ENCODE assay signal across 23 mouse cellular contexts in genomic region chr4:141758874-141759542, GRCm38 (mm10). TPM values are rescaled to one million over a fixed set of nuclear protein-coding genes. Genes with fewer than 3 reads are reported as not detected.
DNase-seq lines count a peak whose midpoint lies in the region; ATAC-seq lines count a peak whose summit lies in the region.
"Had no signal": no experiment of that assay in that cellular context is flagged by ENCODE, and none has a peak within 500 bp of the region (broad histone marks: within the 10 kb centered on the region; RNA-seq: fewer than 3 reads in every experiment).

No protein-coding gene starts in this region.

- 51% methylated on average over 6 of the region's 6 CpGs for WGBS in liver, embryonic 11.5 days

- ATAC-seq in liver, embryonic 11.5 days (replicated peaks; ENCODE audit: low FRiP score), result peak; percentile 87
- ATAC-seq in megakaryocyte-erythroid progenitor cell, adult 5-6 weeks (replicated peaks; ENCODE audit: low FRiP score, low TSS enrichment, poor library complexity, severe bottlenecking), result peak; percentile 83
- ATAC-seq: CD4-positive, CD25-positive, alpha-beta regulatory T cell, adult 4 months; hindbrain, embryonic 16.5 days; lung, postnatal 0 days had no signal

- H3K36me3 ChIP-seq in liver, embryonic 11.5 days (ENCODE audit: control insufficient read depth, insufficient read depth, low read length), result peaks cover 12% of the 10 kb centered on the region; the same call in 1 of the 2 replicates

- no peaks in the 10 kb centered on the region for H3K27me3 ChIP-seq in liver, embryonic 11.5 days (replicated peaks; ENCODE audit: control insufficient read depth, insufficient read depth, low read length)
- H3K27me3 ChIP-seq: embryonic facial prominence, embryonic 13.5 days; limb, embryonic 13.5 days had no signal

- H3K9me3 ChIP-seq in liver, embryonic 11.5 days (ENCODE audit: control insufficient read depth, low read length), result no peaks in the 10 kb centered on the region
- H3K9me3 ChIP-seq: embryonic facial prominence, embryonic 13.5 days; forebrain, embryonic 10.5 days; limb, embryonic 13.5 days had no signal

- peak overlapping the region; percentile 47 for H3K9ac ChIP-seq in liver, embryonic 11.5 days (ENCODE audit: low read depth, low read length)
- H3K9ac ChIP-seq: embryonic facial prominence, embryonic 13.5 days; limb, embryonic 13.5 days had no signal

- peak; percentile 59 for DNase-seq in adrenal gland, adult 2 months
- no peak for DNase-seq in adrenal gland, adult 18-20 months (ENCODE audit: low spot score in 2 of 2)
- peak; percentile 25 for DNase-seq in ovary, adult 18-20 months (ENCODE audit: low spot score)
- DNase-seq in ovary, postnatal 14 days (ENCODE audit: low spot score), result no peak
- no peak for DNase-seq in liver, embryonic 11.5 days (ENCODE audit: low spot score)
- no peak for DNase-seq in cerebellum, postnatal 4 days (ENCODE audit: low spot score in 2 of 2)
- DNase-seq in thymus, adult 18-20 months, result no peak
- DNase-seq: adrenal gland, adult 8-10 months; cerebellum, adult 8-10 months; gastrocnemius, postnatal 25 days; heart, postnatal 4 days; kidney, adult 18-20 months; kidney, postnatal 10 days; spleen, adult 18-20 months; thymus, postnatal 14 days had no signal

- H3K27ac ChIP-seq in liver, embryonic 11.5 days (ENCODE audit: low read depth, low read length), result peak overlapping the region; percentile 78
- H3K27ac ChIP-seq: embryonic facial prominence, embryonic 13.5 days; forebrain, embryonic 10.5 days; limb, embryonic 13.5 days had no signal

- H3K4me2 ChIP-seq in liver, embryonic 11.5 days, result no peak overlapping the region
- H3K4me2 ChIP-seq: embryonic facial prominence, embryonic 13.5 days; limb, embryonic 13.5 days had no signal

- H3K4me3 ChIP-seq in liver, embryonic 11.5 days (ENCODE audit: low read depth, low read length), result no peak overlapping the region
- H3K4me3 ChIP-seq: embryonic facial prominence, embryonic 13.5 days; forebrain, embryonic 10.5 days; limb, embryonic 13.5 days had no signal

- peaks cover 20% of the 10 kb centered on the region for H3K4me1 ChIP-seq in liver, embryonic 11.5 days (replicated peaks; ENCODE audit: control insufficient read depth, insufficient read depth, low read length)
- H3K4me1 ChIP-seq: forebrain, embryonic 10.5 days; limb, embryonic 13.5 days had no signal

RNA-seq across cellular contexts. Expression of gene Agmat, which starts 12.5 kb away (rescaled TPM):
- 10 to 100 TPM; 25.7 to 59.4 TPM for total RNA-seq in adrenal gland, adult 2 months (2021)
- polyA plus RNA-seq in adrenal gland, adult 2 months (2012; rRNA removed), result 5.8 and 9.2 TPM in 2 replicates
- 10 to 100 TPM; 10.4 to 42.7 TPM for total RNA-seq in adrenal gland, adult 18-20 months (2021)
- polyA plus RNA-seq in liver, embryonic 11.5 days (2014; fragmentation: Nextera tagmentation; extraction: Ambion mirVana), result 16.0 and 18.0 TPM in 2 replicates
- total RNA-seq in megakaryocyte-erythroid progenitor cell, adult 5-6 weeks (2014; fragmentation: Nextera tagmentation), result 2.2 TPM in 1 of 2 replicates, not detected in the other
- not detected in 2 replicates for total RNA-seq in megakaryocyte-erythroid progenitor cell, adult 5-6 weeks (2017)
- polyA plus RNA-seq: CD4-positive, CD25-positive, alpha-beta regulatory T cell, adult 4 months; embryonic facial prominence, embryonic 13.5 days; forebrain, embryonic 10.5 days; neural tube, embryonic 14.5 days had no signal

RNA-seq across cellular contexts. Expression of gene Dnajc16, which starts 31.7 kb away (rescaled TPM):
- total RNA-seq in adrenal gland, adult 2 months (2021), result 10 to 100 TPM; 21.3 to 29.6 TPM
- 13.2 and 14.4 TPM in 2 replicates for polyA plus RNA-seq in adrenal gland, adult 2 months (2012; rRNA removed)
- total RNA-seq in adrenal gland, adult 18-20 months (2021), result 10 to 100 TPM; 18.5 to 25.8 TPM
- polyA plus RNA-seq in liver, embryonic 11.5 days (2014; fragmentation: Nextera tagmentation; extraction: Ambion mirVana), result 4.0 and 4.2 TPM in 2 replicates
- 10.7 and 11.4 TPM in 2 replicates for total RNA-seq in megakaryocyte-erythroid progenitor cell, adult 5-6 weeks (2014; fragmentation: Nextera tagmentation)
- 3.2 and 6.0 TPM in 2 replicates for total RNA-seq in megakaryocyte-erythroid progenitor cell, adult 5-6 weeks (2017)

RNA-seq across cellular contexts. Expression of gene Casp9, which starts 34.4 kb away (rescaled TPM):
- total RNA-seq in adrenal gland, adult 2 months (2021), result 10 to 100 TPM; 18.2 to 22.0 TPM
- 16.6 and 19.3 TPM in 2 replicates for polyA plus RNA-seq in adrenal gland, adult 2 months (2012; rRNA removed)
- 10 to 100 TPM; 13.1 to 16.1 TPM for total RNA-seq in adrenal gland, adult 18-20 months (2021)
- polyA plus RNA-seq in liver, embryonic 11.5 days (2014; fragmentation: Nextera tagmentation; extraction: Ambion mirVana), result 16.5 and 18.3 TPM in 2 replicates
- total RNA-seq in megakaryocyte-erythroid progenitor cell, adult 5-6 weeks (2014; fragmentation: Nextera tagmentation), result 16.5 and 17.0 TPM in 2 replicates
- total RNA-seq in megakaryocyte-erythroid progenitor cell, adult 5-6 weeks (2017), result 11.4 and 18.1 TPM in 2 replicates

RNA-seq across cellular contexts. Expression of gene Ddi2, which starts 35.8 kb away (rescaled TPM):
- total RNA-seq in adrenal gland, adult 2 months (2021), result 10 to 100 TPM; 38.5 to 78.4 TPM
- 16.8 and 22.1 TPM in 2 replicates for polyA plus RNA-seq in adrenal gland, adult 2 months (2012; rRNA removed)
- 10 to 100 TPM; 52.1 to 71.7 TPM for total RNA-seq in adrenal gland, adult 18-20 months (2021)
- polyA plus RNA-seq in liver, embryonic 11.5 days (2014; fragmentation: Nextera tagmentation; extraction: Ambion mirVana), result 29.3 and 31.4 TPM in 2 replicates
- 31.1 and 50.4 TPM in 2 replicates for total RNA-seq in megakaryocyte-erythroid progenitor cell, adult 5-6 weeks (2014; fragmentation: Nextera tagmentation)
- 24.8 and 43.8 TPM in 2 replicates for total RNA-seq in megakaryocyte-erythroid progenitor cell, adult 5-6 weeks (2017)

Comparison
In these comparisons a context has a peak if more than half of its experiments do, and no peak if none do; other contexts are left out.
1. DNase-seq: peak in adrenal gland, adult 2 months (single experiment) and ovary, adult 18-20 months (single experiment); none in adrenal gland, adult 18-20 months (0 of 2), ovary, postnatal 14 days (single experiment), liver, embryonic 11.5 days (single experiment), cerebellum, postnatal 4 days (0 of 2) and thymus, adult 18-20 months (0 of 2).